Comparison of ENCODE assay signal across 29 mouse cellular contexts in the genomic region with DNA sequence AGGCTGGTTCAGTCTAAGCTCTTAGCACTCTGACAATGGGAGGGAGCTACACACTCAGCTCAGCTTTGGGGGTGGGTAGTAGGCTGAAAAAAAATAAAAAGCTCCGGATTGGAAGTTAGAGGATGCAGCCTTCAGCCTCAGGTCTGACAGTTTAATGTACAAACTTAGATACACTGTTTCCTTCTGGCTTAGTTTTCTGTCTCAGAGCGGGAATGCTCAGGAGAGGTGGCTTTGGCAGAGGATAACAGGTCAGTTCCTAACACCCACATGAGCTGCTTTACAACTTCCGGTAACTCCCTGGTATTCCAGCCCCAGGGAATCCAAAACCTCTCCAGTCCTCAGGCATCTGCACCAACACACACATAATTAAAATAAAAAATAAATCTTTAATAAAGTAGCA. TPM values are rescaled to one million over a fixed set of nuclear protein-coding genes. Genes with fewer than 3 reads are reported as not detected.
DNase-seq lines count a peak whose midpoint lies in the region; ATAC-seq and TF ChIP-seq lines count a peak whose summit lies in the region.
"Had no signal": no experiment of that assay in that cellular context is flagged by ENCODE, and none has a peak within 500 bp of the region (broad histone marks: within the 10 kb centered on the region; RNA-seq: fewer than 3 reads in every experiment).

No protein-coding gene starts in this region.

- H3K4me3 ChIP-seq in heart, embryonic 10.5 days = no peak overlapping the region
- H3K4me3 ChIP-seq in kidney, embryonic 16.5 days (ENCODE audit: low read length) = no peak overlapping the region
- H3K4me3 ChIP-seq in E14TG2a.4 (replicated peaks; ENCODE audit: low read length) (peak overlapping the region; percentile 58), ES-E14 (ENCODE audit: insufficient read depth in 1 of 2, low read depth in 1 of 2, low read length in 2 of 2, poor library complexity in 1 of 2, severe bottlenecking in 1 of 2) (peak overlapping the region in 1 of 2 experiments; percentile 28; a peak in 2 of 4 replicates)
- H3K4me3 ChIP-seq: forebrain, embryonic 10.5 days; forebrain, embryonic 13.5 days; heart, embryonic 15.5 days had no signal

- DNase-seq in heart, embryonic 10.5 days (ENCODE audit: low spot score) = peak; percentile 52
- no peak for DNase-seq in heart, postnatal 4 days
- DNase-seq in kidney, adult 11 months = no peak
- DNase-seq in ES-E14 (ENCODE audit: low read depth, low spot score) = no peak
- DNase-seq in left cerebral cortex, adult 8-10 months (ENCODE audit: low spot score in 2 of 2) = no peak
- DNase-seq: adrenal gland, adult 8-10 months; adrenal gland, postnatal 25 days; B cell, adult 2 months; cerebellum, adult 18-20 months; cerebellum, adult 9-10 months; cerebellum, postnatal 14 days; gastrocnemius, postnatal 10 days; gastrocnemius, postnatal 36 days; heart, postnatal 10 days; heart, postnatal 36 days had no signal

- 0 out of 2 replicates have a peak, but pooled peaks cover 2% of the 10 kb centered on the region for H3K36me3 ChIP-seq in heart, embryonic 10.5 days
- no peaks in the 10 kb centered on the region for H3K36me3 ChIP-seq in kidney, embryonic 16.5 days (ENCODE audit: insufficient read depth, low read length)
- H3K36me3 ChIP-seq in E14TG2a.4 (ENCODE audit: insufficient read depth, low read length) = 0 out of 2 replicates have a peak, but pooled peaks cover 4% of the 10 kb centered on the region
- H3K36me3 ChIP-seq in ES-E14 (ENCODE audit: control insufficient read depth, insufficient read depth, low read length, poor library complexity, severe bottlenecking) = no peaks in the 10 kb centered on the region; the same call in 1 of the 2 replicates
- H3K36me3 ChIP-seq: forebrain, embryonic 10.5 days; heart, embryonic 15.5 days had no signal

- H3K27me3 ChIP-seq in heart, embryonic 10.5 days (ENCODE audit: insufficient read depth, poor library complexity, severe bottlenecking) = no peaks in the 10 kb centered on the region
- no peaks in the 10 kb centered on the region for H3K27me3 ChIP-seq in kidney, embryonic 16.5 days (ENCODE audit: insufficient read depth, low read length)
- H3K27me3 ChIP-seq in E14TG2a.4 (ENCODE audit: insufficient read depth, low read length) = no peaks in the 10 kb centered on the region
- H3K27me3 ChIP-seq: CH12.LX; forebrain, embryonic 13.5 days; heart, embryonic 15.5 days; Patski had no signal

- WGBS in heart, embryonic 10.5 days = 80% methylated on average over 3 of the region's 3 CpGs
- WGBS in kidney, embryonic 16.5 days = 35% methylated on average over 3 of the region's 3 CpGs

- no peaks in the 10 kb centered on the region for H3K9me3 ChIP-seq in heart, embryonic 10.5 days
- no peaks in the 10 kb centered on the region for H3K9me3 ChIP-seq in kidney, embryonic 16.5 days (ENCODE audit: low read length)
- H3K9me3 ChIP-seq in E14TG2a.4 (ENCODE audit: low read length) = no peaks in the 10 kb centered on the region
- H3K9me3 ChIP-seq in ES-E14 (ENCODE audit: control insufficient read depth, insufficient read depth, low read depth, low read length) = no peaks in the 10 kb centered on the region
- H3K9me3 ChIP-seq: forebrain, embryonic 10.5 days; forebrain, embryonic 13.5 days; G1E; heart, embryonic 15.5 days had no signal

- H3K27ac ChIP-seq in heart, embryonic 10.5 days = no peak overlapping the region
- peak overlapping the region; percentile 65; the same call in 1 of the 2 replicates for H3K27ac ChIP-seq in kidney, embryonic 16.5 days (ENCODE audit: low read length)
- H3K27ac ChIP-seq in ES-E14 (ENCODE audit: insufficient read depth, low read depth, low read length, poor library complexity, severe bottlenecking) = no peak overlapping the region; the same call in 1 of the 2 replicates
- H3K27ac ChIP-seq: forebrain, embryonic 10.5 days; forebrain, embryonic 13.5 days; heart, embryonic 15.5 days; hindbrain, embryonic 14.5 days; hindbrain, postnatal 0 days had no signal

- H3K9ac ChIP-seq in kidney, embryonic 16.5 days (replicated peaks; ENCODE audit: low read length) = no peak overlapping the region
- peak overlapping the region; percentile 38; the same call in 1 of the 2 replicates for H3K9ac ChIP-seq in ES-E14 (ENCODE audit: insufficient read depth, low read depth, low read length, poor library complexity, severe bottlenecking)
- H3K9ac ChIP-seq: forebrain, embryonic 13.5 days; heart, embryonic 15.5 days; hindbrain, embryonic 14.5 days had no signal

- peaks cover 10% of the 10 kb centered on the region for H3K4me1 ChIP-seq in heart, embryonic 10.5 days
- peaks cover 4% of the 10 kb centered on the region; the same call in 1 of the 2 replicates for H3K4me1 ChIP-seq in kidney, embryonic 16.5 days (ENCODE audit: insufficient read depth, low read length)
- H3K4me1 ChIP-seq in E14TG2a.4 (replicated peaks; ENCODE audit: low read depth, low read length) (peaks cover 40% of the 10 kb centered on the region), ES-E14 (ENCODE audit: control insufficient read depth in 2 of 2, insufficient read depth in 2 of 2, low read length in 2 of 2, poor library complexity in 1 of 2) (peaks cover 3 to 12% of the 10 kb centered on the region in 2 experiments; a peak in 3 of 4 replicates)
- H3K4me1 ChIP-seq: forebrain, embryonic 13.5 days; heart, embryonic 15.5 days had no signal

- ATAC-seq in kidney, embryonic 16.5 days (ENCODE audit: low FRiP score, low TSS enrichment) = no peak
- ATAC-seq: forebrain, embryonic 13.5 days; forebrain, embryonic 16.5 days; hindbrain, postnatal 0 days; inflammation-experienced regulatory T-cells, adult 6 months; intestine, embryonic 16.5 days; Patski had no signal

- in situ Hi-C loops in ES-E14 (cut with MboI; ENCODE audit: low sequenced_read_pairs in 2 of 2, unreplicated experiment in 2 of 2) = no loop called here

- no peak overlapping the region for H3K4me2 ChIP-seq in kidney, embryonic 16.5 days (replicated peaks; ENCODE audit: low read depth, low read length)
- H3K4me2 ChIP-seq: forebrain, embryonic 13.5 days; heart, embryonic 11.5 days; heart, embryonic 15.5 days; hindbrain, embryonic 14.5 days had no signal

- TF ChIP-seq CTCF in E14TG2a.4 (conservative IDR thresholded peaks at IDR 0.05; ENCODE audit: low read length) = no peak

TF ChIP-seq in ES-E14, 5 proteins besides CTCF, POLR2A, EP300 and RAD21:
- TF ChIP-seq CHD2 (IDR thresholded peaks at IDR 0.05; ENCODE audit: low read depth, low read length) (no peak), ZNF384 (IDR thresholded peaks at IDR 0.05; ENCODE audit: low read depth, low read length) (no peak), ZC3H11A (IDR thresholded peaks at IDR 0.05; ENCODE audit: borderline replicate concordance, low read depth, low read length) (no peak), HCFC1 (IDR thresholded peaks at IDR 0.05; ENCODE audit: borderline replicate concordance, insufficient read depth, low read length) (no peak), MAFK (IDR thresholded peaks at IDR 0.05; ENCODE audit: insufficient read depth, low read depth, low read length) (no peak)

RNA-seq across cellular contexts. Expression of a gene that starts 4.3 kb away (rescaled TPM):
- polyA plus RNA-seq in heart, embryonic 10.5 days (2016; fragmentation: Nextera tagmentation; extraction: Ambion mirVana) = 45.9 and 53.7 TPM in 2 replicates
- 10 to 100 TPM; 24.6 to 25.1 TPM for total RNA-seq in heart, postnatal 4 days (2021)
- polyA plus RNA-seq in kidney, embryonic 16.5 days (2015; fragmentation: Nextera tagmentation; extraction: Ambion mirVana) = 41.1 and 45.2 TPM in 2 replicates
- total RNA-seq in ES-E14 (2012; rRNA removed) = 108 and 116 TPM in 2 replicates
- total RNA-seq in left cerebral cortex, adult 8-10 months (2022) = 10 to 100 TPM; 39.9 to 45.5 (median 41.6) TPM

RNA-seq across cellular contexts. Expression of a gene that starts 4.5 kb away (rescaled TPM):
- polyA plus RNA-seq in heart, embryonic 10.5 days (2016; fragmentation: Nextera tagmentation; extraction: Ambion mirVana) = 757 and 1,068 TPM in 2 replicates
- 100 to 1,000 TPM; 236 to 264 TPM for total RNA-seq in heart, postnatal 4 days (2021)
- 1,366 and 1,384 TPM in 2 replicates for polyA plus RNA-seq in kidney, embryonic 16.5 days (2015; fragmentation: Nextera tagmentation; extraction: Ambion mirVana)
- total RNA-seq in ES-E14 (2012; rRNA removed) = 287 and 350 TPM in 2 replicates
- total RNA-seq in left cerebral cortex, adult 8-10 months (2022) = 100 to 1,000 TPM; 120 to 137 (median 132) TPM
